Mouse (Mus musculus): ENCODE results near the gene Fat3. TPM values are rescaled to one million over a fixed set of nuclear protein-coding genes. Genes with fewer than 3 reads are reported as not detected.

Gene Fat3
- 10 to 100 TPM; 66.0 to 81.2 TPM for total RNA-seq (2021)

DNA sequence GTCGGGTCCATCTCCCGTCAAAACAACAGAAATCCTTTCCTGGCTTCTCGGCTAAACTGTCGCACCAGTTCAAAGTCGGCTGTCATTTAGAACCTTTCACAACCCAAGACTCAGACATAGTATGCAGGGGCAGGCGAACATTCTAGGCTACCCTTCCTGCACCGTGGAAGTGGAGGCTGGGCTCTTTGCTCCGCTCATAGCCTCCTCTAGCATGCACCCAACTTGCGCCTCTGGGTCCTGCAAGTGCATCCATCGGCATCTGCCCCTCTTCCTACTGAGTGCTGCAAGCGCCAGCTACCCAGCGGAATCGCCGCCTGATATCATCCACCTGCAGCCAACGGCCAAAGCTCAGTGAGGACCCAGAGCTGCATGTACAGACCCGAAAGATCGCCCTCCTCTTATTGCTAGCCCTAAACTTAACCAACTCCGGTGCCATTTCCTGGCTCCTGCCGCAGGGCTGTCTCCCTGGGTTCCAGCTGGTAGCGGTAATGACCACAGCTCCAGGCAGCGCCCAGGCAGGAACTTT, at the start of gene Fat3:
Gene Fat3 (minus strand): TSS at position 100 of the 526 bp plus-strand sequence.
- peak; percentile 60 to 61 for DNase-seq (ENCODE audit: low spot score in 2 of 2)
- intact Hi-C loops (cut with DNase I), result loop anchor here (2.0 to 10.0 kb wide), 6 partner anchors 219 to 892 kb away; no protein-coding TSS in a partner anchor

GRCm38 (mm10) chr9:16532884-16533283, 31.8 kb upstream of the Fat3 start:
- DNase-seq (ENCODE audit: low spot score in 2 of 2), result no peak
- intact Hi-C loops (cut with DNase I), result no loop called here

GRCm38 (mm10) chr9:16517543-16517942, 16.5 kb upstream of the Fat3 start:
- no peak for DNase-seq (ENCODE audit: low spot score in 2 of 2)
- intact Hi-C loops (cut with DNase I), result no loop called here

DNA sequence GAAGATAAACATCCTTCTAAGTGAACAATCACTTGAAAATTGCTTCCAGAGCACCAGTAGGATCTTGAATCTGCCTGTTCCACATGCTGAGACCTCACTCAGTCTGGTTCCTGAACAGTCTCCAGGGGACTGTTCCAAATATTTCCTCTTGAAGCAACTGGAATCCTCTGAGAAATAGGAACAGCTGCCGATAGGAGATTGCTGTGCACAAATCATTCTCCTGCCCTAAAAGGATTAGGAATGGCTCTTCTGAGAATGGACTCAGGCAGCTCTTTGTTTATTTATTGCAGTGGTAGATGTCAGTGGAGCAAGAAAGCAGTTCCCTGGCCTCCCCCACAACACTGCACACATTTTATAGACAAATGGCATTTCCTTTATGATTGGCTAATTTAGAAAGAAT, 10.9 kb upstream of the Fat3 start:
- intact Hi-C loops (cut with DNase I), result no loop called here

DNA sequence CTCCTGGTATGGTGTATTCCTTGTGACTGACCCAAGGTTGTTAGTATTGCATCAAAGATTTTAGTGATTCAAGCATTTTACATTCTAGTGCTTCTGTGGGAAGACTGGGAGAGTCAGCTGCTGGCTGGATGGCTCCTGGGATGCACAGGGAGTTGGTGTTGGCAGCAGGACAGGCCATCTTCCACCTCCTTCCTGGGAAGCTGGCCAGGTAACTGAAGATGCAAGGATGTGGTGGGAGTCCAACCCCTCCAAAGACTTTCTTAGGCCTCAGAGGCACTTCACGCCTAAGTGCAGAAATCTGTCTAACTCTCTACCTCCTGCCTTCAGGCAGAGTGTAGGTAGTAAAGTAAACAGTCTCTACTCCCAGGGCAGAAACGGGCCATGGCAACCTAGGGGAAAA, 2.7 kb upstream of the Fat3 start:
- DNase-seq (ENCODE audit: low spot score in 2 of 2), result peak in 1 of 2 experiments; percentile 80
- intact Hi-C loops (cut with DNase I), result loop anchor here (5.0 to 10.0 kb wide), 4 partner anchors 221 to 561 kb away; no protein-coding TSS in a partner anchor

More for the DNA sequence above, 10.9 kb upstream of the Fat3 start:
- no peak for DNase-seq (ENCODE audit: low spot score in 2 of 2)

- DNase-seq (ENCODE audit: low spot score in 2 of 2), result peak; percentile 16 to 72
- intact Hi-C loops (cut with DNase I), result loop anchor here (5.0 to 10.0 kb wide), 4 partner anchors 221 to 561 kb away; no protein-coding TSS in a partner anchor
Measured at GRCm38 (mm10) chr9:16502673-16503343, 1.7 kb upstream of the Fat3 start.

DNA sequence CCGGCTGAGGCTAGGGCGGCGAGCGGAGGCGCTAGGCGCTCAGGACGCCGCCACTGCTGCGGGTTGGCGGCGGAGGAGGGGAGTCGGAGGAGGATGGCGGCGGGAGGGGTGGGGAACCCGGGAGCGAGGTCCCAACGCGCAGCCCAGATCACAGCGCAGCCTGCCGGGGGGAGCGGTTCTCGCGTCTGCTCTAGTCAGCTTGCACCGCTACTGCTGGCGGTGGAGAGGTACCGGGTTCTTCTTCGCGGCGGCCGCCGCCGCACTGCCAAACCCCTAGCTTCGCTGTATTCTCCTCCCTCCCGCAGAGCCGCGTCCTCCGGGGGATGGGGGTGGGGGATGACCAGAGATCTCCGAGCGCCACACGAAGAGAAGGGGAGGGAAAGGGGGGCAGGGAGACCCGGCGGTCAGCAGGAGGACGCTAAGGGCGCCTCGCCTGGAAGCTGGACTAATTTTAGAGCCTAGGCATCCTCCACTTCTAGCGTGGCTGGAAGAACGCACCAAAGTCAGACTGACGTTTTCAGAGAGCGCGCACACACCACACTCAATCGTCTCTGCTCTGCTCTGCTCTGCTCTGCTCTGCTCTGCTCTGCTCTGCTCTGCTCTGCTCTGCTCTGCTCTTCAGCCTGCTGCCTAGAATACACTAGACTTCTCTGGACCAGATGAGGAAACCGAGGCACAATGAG, 1.0 kb upstream of the Fat3 start:
- peak; percentile 80 to 83 for DNase-seq (ENCODE audit: low spot score in 2 of 2)
- intact Hi-C loops (cut with DNase I), result loop anchor here (2.0 to 10.0 kb wide), 6 partner anchors 220 to 891 kb away; no protein-coding TSS in a partner anchor

DNA sequence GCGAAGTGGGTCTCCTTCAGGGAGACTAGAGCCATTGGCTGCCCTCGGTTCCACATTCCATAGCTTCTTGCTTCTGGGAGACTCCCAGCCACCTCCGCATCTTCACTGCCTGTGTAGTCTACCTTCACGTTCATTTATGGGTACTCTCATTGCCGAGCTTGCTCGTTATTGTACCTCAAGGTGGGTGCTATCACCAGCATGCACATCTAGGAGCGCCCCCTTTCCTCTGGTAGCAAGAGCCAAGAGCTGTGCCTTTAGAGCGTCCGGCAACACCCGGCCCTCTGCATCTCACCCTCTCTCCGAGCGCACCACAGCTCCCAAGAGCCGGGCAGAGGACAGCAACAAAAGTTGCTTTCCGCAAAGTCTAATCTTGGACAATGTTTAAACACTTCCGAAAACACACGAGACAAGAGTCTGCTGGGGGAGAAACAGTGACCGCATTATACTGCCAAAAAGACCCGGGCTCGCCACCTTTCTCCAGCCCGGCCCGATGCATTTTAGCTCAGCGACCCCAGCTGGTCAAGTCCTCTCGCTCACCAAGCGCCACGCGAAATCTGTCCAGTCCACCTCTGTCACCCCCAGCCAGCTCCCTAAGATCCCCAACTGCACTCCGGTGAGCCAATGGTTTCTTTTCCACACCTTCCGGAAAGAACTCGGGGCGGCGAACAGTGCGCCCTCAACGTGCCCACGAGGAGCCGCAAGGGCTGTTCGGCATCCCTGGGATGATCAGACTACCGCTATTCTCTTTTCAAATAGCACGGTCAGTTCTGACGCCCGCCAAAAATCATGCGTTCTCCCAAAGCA, 501 bp downstream of the Fat3 start:
- intact Hi-C loops (cut with DNase I), result loop anchor here (2.0 to 10.0 kb wide), 6 partner anchors 218 to 892 kb away; no protein-coding TSS in a partner anchor
- DNase-seq (ENCODE audit: low spot score in 2 of 2), result peak; percentile 62 to 68

GRCm38 (mm10) chr9:16499621-16500381, 1.3 kb downstream of the Fat3 start:
- intact Hi-C loops (cut with DNase I), result loop anchor here (2.0 to 10.0 kb wide), 6 partner anchors 218 to 893 kb away; no protein-coding TSS in a partner anchor
- peak; percentile 74 to 77 for DNase-seq (ENCODE audit: low spot score in 2 of 2)

DNA sequence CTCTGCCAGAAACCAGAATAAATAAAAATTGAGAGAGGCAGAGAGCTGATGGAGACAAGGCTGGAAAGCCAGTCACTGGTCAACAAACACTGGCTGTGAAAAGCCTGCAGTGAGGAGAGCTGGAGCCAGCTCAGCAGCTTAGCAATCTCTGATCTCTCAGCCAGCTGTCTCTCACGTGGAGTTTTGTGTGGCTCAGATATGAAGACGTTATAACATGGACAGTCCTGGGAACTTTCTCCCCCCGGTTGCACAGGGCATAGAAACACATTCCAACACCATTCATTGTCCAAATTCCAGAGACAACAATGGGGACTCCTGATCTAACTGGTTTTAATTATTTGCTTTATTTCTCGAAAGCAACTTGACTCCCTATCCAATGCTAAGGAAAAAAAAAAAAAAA, 2.2 kb downstream of the Fat3 start:
- peak in 1 of 2 experiments; percentile 21 for DNase-seq (ENCODE audit: low spot score in 2 of 2)
- intact Hi-C loops (cut with DNase I), result no loop called here

GRCm38 (mm10) chr9:16497361-16497760, 3.7 kb downstream of the Fat3 start:
- DNase-seq (ENCODE audit: low spot score in 2 of 2), result no peak
- intact Hi-C loops (cut with DNase I), result no loop called here

- intact Hi-C loops (cut with DNase I), result no loop called here
- no peak for DNase-seq (ENCODE audit: low spot score in 2 of 2)
Measured at GRCm38 (mm10) chr9:16496331-16496730, 4.8 kb downstream of the Fat3 start.

- intact Hi-C loops (cut with DNase I), result no loop called here
- no peak for DNase-seq (ENCODE audit: low spot score in 2 of 2)
Measured at GRCm38 (mm10) chr9:16489661-16490060, 11.4 kb downstream of the Fat3 start.

DNA sequence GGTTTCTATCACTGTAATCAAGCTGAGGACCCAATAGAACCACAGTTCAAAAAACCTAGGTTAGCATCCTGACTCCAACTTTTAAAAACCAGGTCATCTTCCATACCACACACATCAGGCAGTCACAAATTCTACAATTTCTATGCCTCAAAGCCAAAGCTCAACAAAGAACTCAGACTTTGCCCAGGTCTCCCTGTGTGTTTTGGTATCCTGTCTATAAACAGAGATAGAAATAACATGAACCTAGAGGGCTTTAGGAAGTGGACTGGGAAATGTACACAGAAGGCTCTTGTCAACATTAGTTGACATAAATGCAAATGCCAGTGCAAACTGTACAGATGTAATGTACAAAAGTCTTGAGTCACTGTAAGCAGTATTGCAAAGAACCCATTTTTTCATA, 13.5 kb downstream of the Fat3 start:
- DNase-seq (ENCODE audit: low spot score in 2 of 2), result no peak
- intact Hi-C loops (cut with DNase I), result no loop called here

GRCm38 (mm10) chr9:16486229-16486628, 14.9 kb downstream of the Fat3 start:
- DNase-seq (ENCODE audit: low spot score in 2 of 2), result no peak
- intact Hi-C loops (cut with DNase I), result no loop called here

DNA sequence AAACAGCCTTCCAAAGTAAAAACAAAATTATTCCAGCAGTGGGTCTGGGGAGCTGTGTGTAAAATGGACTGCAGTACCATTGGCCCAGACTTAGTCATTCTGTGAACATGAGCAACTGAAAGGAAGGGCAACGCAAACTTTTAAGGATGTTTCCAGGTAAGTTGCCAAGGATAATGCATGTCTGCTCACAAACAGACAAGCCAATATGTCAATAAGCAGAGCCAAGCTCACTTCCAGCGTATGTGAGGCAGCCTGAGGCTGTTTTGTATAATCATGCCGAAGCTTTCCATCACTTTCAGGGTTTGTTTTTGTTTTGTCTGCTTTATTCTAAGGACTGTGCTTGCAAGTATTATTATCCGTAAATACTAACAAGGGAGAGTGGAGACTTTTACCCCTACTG, 15.9 kb downstream of the Fat3 start:
- intact Hi-C loops (cut with DNase I), result no loop called here
- no peak for DNase-seq (ENCODE audit: low spot score in 2 of 2)

GRCm38 (mm10) chr9:16484765-16485164, 16.3 kb downstream of the Fat3 start:
- intact Hi-C loops (cut with DNase I), result no loop called here
- no peak for DNase-seq (ENCODE audit: low spot score in 2 of 2)

GRCm38 (mm10) chr9:16461491-16461890, 39.6 kb downstream of the Fat3 start:
- DNase-seq (ENCODE audit: low spot score in 2 of 2), result peak in 1 of 2 experiments; percentile 51
- intact Hi-C loops (cut with DNase I), result no loop called here

- DNase-seq (ENCODE audit: low spot score in 2 of 2), result no peak
- intact Hi-C loops (cut with DNase I), result no loop called here
Measured at GRCm38 (mm10) chr9:16460591-16460990, 40.5 kb downstream of the Fat3 start.
